In genomic region chr17:74323844-74324243, GRCm38 (mm10) we compare ENCODE assay signal across 8 mouse cellular contexts. TPM values are rescaled to one million over a fixed set of nuclear protein-coding genes. Genes with fewer than 3 reads are reported as not detected.
DNase-seq lines count a peak whose midpoint lies in the region; ATAC-seq and TF ChIP-seq lines count a peak whose summit lies in the region.

Gene Dpy30 (minus strand): TSS chr17:74323944.

- H3K4me1 ChIP-seq in thymus, adult 2 months (replicated peaks; ENCODE audit: control insufficient read depth, insufficient read depth, low read length): no peaks in the 10 kb centered on the region
- no peaks in the 10 kb centered on the region for H3K4me1 ChIP-seq in limb, embryonic 12.5 days (replicated peaks)

- intact Hi-C loops in heart, postnatal 25 days (cut with DNase I): no loop called here

- H3K9ac ChIP-seq in limb, embryonic 12.5 days (replicated peaks): no peak within 1 kb of the TSS

- H3K9me3 ChIP-seq in limb, embryonic 12.5 days: no peaks in the 10 kb centered on the region

- no peaks in the 10 kb centered on the region for H3K27me3 ChIP-seq in thymus, adult 2 months (ENCODE audit: control insufficient read depth, insufficient read depth, low read length)
- H3K27me3 ChIP-seq in limb, embryonic 12.5 days: no peaks in the 10 kb centered on the region

- H3K4me3 ChIP-seq in thymus, adult 2 months (ENCODE audit: control insufficient read depth, insufficient read depth, low read length): no peak within 1 kb of the TSS
- no peak within 1 kb of the TSS for H3K4me3 ChIP-seq in limb, embryonic 12.5 days (replicated peaks)

- no peak for DNase-seq in thymus, adult 2 months
- DNase-seq in thymus, adult 18-20 months: no peak
- DNase-seq in heart, postnatal 25 days (ENCODE audit: low spot score): no peak
- no peak for DNase-seq in adipocyte (ENCODE audit: low spot score)
- no peak for DNase-seq in spleen, postnatal 10 days (ENCODE audit: low spot score in 2 of 2)

- H3K36me3 ChIP-seq in thymus, adult 2 months (ENCODE audit: control insufficient read depth, insufficient read depth, low read length): no peaks in the 10 kb centered on the region
- no peaks in the 10 kb centered on the region for H3K36me3 ChIP-seq in limb, embryonic 12.5 days

- H3K4me2 ChIP-seq in limb, embryonic 12.5 days: no peak within 1 kb of the TSS

- WGBS in thymus, adult 2 months: 88% methylated on average over 2 of the region's 2 CpGs
- 76% methylated on average over 2 of the region's 2 CpGs for WGBS in limb, embryonic 12.5 days

- TF ChIP-seq POLR2A in thymus, adult 2 months (IDR thresholded peaks at IDR 0.05; ENCODE audit: control insufficient read depth, extremely low read depth, insufficient read depth, low read length, poor library complexity): no peak

- H3K27ac ChIP-seq in thymus, adult 2 months (ENCODE audit: control insufficient read depth, insufficient read depth, low read length): no peak within 1 kb of the TSS
- no peak within 1 kb of the TSS for H3K27ac ChIP-seq in limb, embryonic 12.5 days

- no peak for TF ChIP-seq CTCF in thymus, adult 2 months (IDR thresholded peaks at IDR 0.05; ENCODE audit: borderline replicate concordance, control insufficient read depth, extremely low read depth, insufficient read depth, low read length, poor library complexity)

- ATAC-seq in erythroid progenitor cell, adult 5-6 weeks (replicated peaks; ENCODE audit: low FRiP score, poor library complexity, severe bottlenecking): no peak
- no peak for ATAC-seq in limb, embryonic 12.5 days (ENCODE audit: insufficient number of reproducible peaks, insufficient read depth, low FRiP score, low TSS enrichment, low read depth)
- ATAC-seq in neutrophil, adult 5-6 weeks (ENCODE audit: extremely low read depth, insufficient number of reproducible peaks, low FRiP score, poor library complexity, severe bottlenecking): no peak

RNA-seq across cellular contexts. Expression of gene Dpy30, which starts in this region (rescaled TPM):
- polyA plus RNA-seq in thymus, adult 2 months (2012; rRNA removed): 41.8 and 42.8 TPM in 2 replicates
- total RNA-seq in erythroid progenitor cell, adult 5-6 weeks (2015; ENCODE audit: low replicate concordance): 93.5 and 116 TPM in 2 replicates
- total RNA-seq in erythroid progenitor cell, adult 5-6 weeks (2017; ENCODE audit: low replicate concordance): 44.4 and 50.9 TPM in 2 replicates
- total RNA-seq in heart, postnatal 25 days (2021): 10 to 100 TPM; 49.0 to 49.1 TPM
- polyA plus RNA-seq in limb, embryonic 12.5 days (2016; fragmentation: Nextera tagmentation; extraction: Ambion mirVana): 274 and 295 TPM in 2 replicates
- total RNA-seq in neutrophil, adult 5-6 weeks (2017): 33.2 and 36.5 TPM in 2 replicates
